Mouse (Mus musculus) liver, embryonic 14 days (tissue): ENCODE measurements around the gene Cdk19. TPM values are rescaled to one million over a fixed set of nuclear protein-coding genes. Genes with fewer than 3 reads are reported as not detected.

Experiments
- polyA plus RNA-seq: library from polyadenylated mRNA; depleted of rRNA; stranded (reverse); fragments of >200 nt; gene quantifications from 2 replicates; pipeline ENCODE4 v1.2.3, GENCODE M21; 2012; rRNA removed

Cdk19 gene
- 3.0 and 3.6 TPM in 2 replicates for polyA plus RNA-seq

GRCm38 (mm10) chr10:40339351-40339964 lies at the start of gene Cdk19:
TSS of gene Cdk19 (plus strand) at chr10:40339564.

DNA sequence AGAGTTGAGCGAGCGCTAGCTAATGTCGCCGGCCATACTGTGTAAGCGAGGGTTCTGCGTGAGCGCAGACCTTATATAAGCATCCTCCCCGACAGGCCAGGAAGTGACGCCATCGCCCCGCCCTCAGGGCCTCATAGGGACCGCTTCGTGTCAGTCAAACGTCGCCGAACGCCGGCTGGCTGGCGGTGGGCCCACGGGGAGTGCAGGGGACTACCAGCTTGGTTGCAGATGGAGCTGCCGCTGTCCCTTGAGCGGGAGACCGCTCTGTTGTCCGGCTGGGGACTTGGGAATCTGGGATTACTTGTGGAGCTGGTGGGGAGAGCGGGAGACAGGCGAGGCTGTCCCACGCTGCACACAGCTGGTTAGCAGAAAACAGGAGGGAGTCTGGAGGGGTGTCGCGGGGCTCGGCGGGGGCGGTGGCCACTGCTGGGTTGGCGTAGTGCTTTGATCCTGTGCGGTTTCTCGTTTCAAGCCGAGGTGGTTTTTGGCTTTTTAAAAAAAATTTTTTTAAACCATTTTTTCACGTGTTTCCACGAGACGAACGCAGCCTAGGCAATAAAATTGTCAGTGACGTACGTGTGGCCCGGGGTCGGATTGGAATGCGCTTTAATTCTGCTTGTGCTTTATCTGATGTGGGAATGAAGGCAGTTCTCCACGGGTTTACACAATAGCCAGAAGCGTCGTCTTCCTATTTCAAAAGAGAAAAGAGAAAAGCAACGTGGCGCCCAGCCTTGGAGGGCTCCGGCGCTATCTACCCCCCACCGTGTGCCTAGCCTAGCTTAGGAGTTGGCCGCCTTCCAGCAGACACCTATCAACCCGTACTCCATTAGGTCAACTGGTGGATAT lies 37.0 kb upstream of the Cdk19 start, which contains the start of gene Amd1:
Amd1 (minus strand) TSS at position 47 of the 846 bp plus-strand sequence.

Other genes with a start within 250 kb of the Cdk19 start
- 29.4 and 36.4 TPM in 2 replicates for gene Slc16a10, start 197.3 kb upstream of the Cdk19 start, polyA plus RNA-seq
- 18.0 and 19.5 TPM in 2 replicates for gene Rpf2, start 92.5 kb upstream of the Cdk19 start, polyA plus RNA-seq
- 18.0 and 23.1 TPM in 2 replicates for gene Gtf3c6, start 81.5 kb upstream of the Cdk19 start, polyA plus RNA-seq
- 46.9 and 58.2 TPM in 2 replicates for gene Amd1, start 37.4 kb upstream of the Cdk19 start, polyA plus RNA-seq
- not detected in 2 replicates for gene Slc22a16, start 230.8 kb downstream of the Cdk19 start, polyA plus RNA-seq